Mouse (Mus musculus) 3134 (cell line): ENCODE measurements at regions not wholly inside any gene's neighbourhood (a gene's known extent, or its start where the extent isn't known, plus 50 kb on each side); places are given as distances from the start of the nearest gene placed in this dataset.

ENCODE experiments used
- DNase-seq: peaks from one replicate; pipeline ENCODE4 v3.0.0-alpha.2; 2011; ENCODE audit warnings: low spot score; ENCODE audit not compliant: insufficient read length; ENCODE audit errors: extremely low read depth

- no peak for DNase-seq
These were observed 194.6 kb upstream of the Mctp2 start for GRCm38 (mm10) chr7:72500996-72501395.

GRCm38 (mm10) chr7:72501431-72501830 is 195.0 kb upstream of the Mctp2 start:
- DNase-seq: peak; percentile 11

GRCm38 (mm10) chr7:72503756-72504155 is 197.3 kb upstream of the Mctp2 start:
- no peak for DNase-seq

- no peak for DNase-seq
These were observed 197.9 kb upstream of the Mctp2 start for GRCm38 (mm10) chr7:72504268-72504667.

- no peak for DNase-seq
These were observed 199.5 kb upstream of the Mctp2 start for GRCm38 (mm10) chr7:72505732-72506460.

- DNase-seq: no peak
These were observed 201.5 kb upstream of the Mctp2 start for GRCm38 (mm10) chr7:72507946-72508345.

GRCm38 (mm10) chr7:72510116-72510515 is 203.7 kb upstream of the Mctp2 start:
- DNase-seq: peak; percentile 40

GRCm38 (mm10) chr7:72513446-72513845 is 207.0 kb upstream of the Mctp2 start:
- no peak for DNase-seq

GRCm38 (mm10) chr7:72514851-72515250 is 208.4 kb upstream of the Mctp2 start:
- no peak for DNase-seq

- no peak for DNase-seq
These were observed 212.1 kb upstream of the Mctp2 start for GRCm38 (mm10) chr7:72518421-72518972.

GRCm38 (mm10) chr7:72519359-72520115 is 213.1 kb upstream of the Mctp2 start:
- DNase-seq: peak; percentile 39

GRCm38 (mm10) chr7:72528873-72529272 is 222.5 kb upstream of the Mctp2 start:
- no peak for DNase-seq

- DNase-seq: no peak
These were observed 231.9 kb upstream of the Mctp2 start for GRCm38 (mm10) chr7:72538288-72538687.

GRCm38 (mm10) chr7:72539915-72540314 is 233.5 kb upstream of the Mctp2 start:
- peak; percentile 14 for DNase-seq

- no peak for DNase-seq
These were observed 235.4 kb upstream of the Mctp2 start for GRCm38 (mm10) chr7:72541521-72542478.

- no peak for DNase-seq
These were observed 237.1 kb upstream of the Mctp2 start for GRCm38 (mm10) chr7:72543501-72543900.

- no peak for DNase-seq
These were observed 237.5 kb upstream of the Mctp2 start for GRCm38 (mm10) chr7:72543946-72544345.

- DNase-seq: no peak
These were observed 261.0 kb upstream of the Mctp2 start for GRCm38 (mm10) chr7:72567378-72567777.

- DNase-seq: no peak
These were observed 262.8 kb upstream of the Mctp2 start for GRCm38 (mm10) chr7:72569177-72569576.

- no peak for DNase-seq
These were observed 267.9 kb upstream of the Mctp2 start for GRCm38 (mm10) chr7:72574316-72574715.

- DNase-seq: no peak
These were observed 278.0 kb upstream of the Mctp2 start for GRCm38 (mm10) chr7:72584427-72584826.
